Mouse (Mus musculus) heart, postnatal 25 days (tissue): ENCODE measurements around the gene Slc22a28. TPM values are rescaled to one million over a fixed set of nuclear protein-coding genes. Genes with fewer than 3 reads are reported as not detected.
"Not testable (repeated sequence)": the region's sequence is repeated elsewhere in the genome, so short reads cannot be mapped to it uniquely, and the experiment has no call there.

Experiments used
- DNase-seq: peaks from one replicate; pipeline ENCODE4 v3.0.0; 2022; ENCODE audit warnings: low spot score
- intact Hi-C: fragments of 180-260 bp; cut with DNase I; formaldehyde crosslinking; loops from one replicate; pipeline ENCODE4 v1.15.1; 2025
- total RNA-seq, 2 experiments: library from RNA; stranded (reverse); gene quantifications; 2 replicates each; pipeline ENCODE4 v1.2.3; 2021

Slc22a28 gene
- not detected for total RNA-seq

GRCm38 (mm10) chr19:8131881-8132280 lies at the start of gene Slc22a28:
TSS of gene Slc22a28 (minus strand) at chr19:8131982.
- intact Hi-C loops, DNase-seq: not testable (repeated sequence)

DNA sequence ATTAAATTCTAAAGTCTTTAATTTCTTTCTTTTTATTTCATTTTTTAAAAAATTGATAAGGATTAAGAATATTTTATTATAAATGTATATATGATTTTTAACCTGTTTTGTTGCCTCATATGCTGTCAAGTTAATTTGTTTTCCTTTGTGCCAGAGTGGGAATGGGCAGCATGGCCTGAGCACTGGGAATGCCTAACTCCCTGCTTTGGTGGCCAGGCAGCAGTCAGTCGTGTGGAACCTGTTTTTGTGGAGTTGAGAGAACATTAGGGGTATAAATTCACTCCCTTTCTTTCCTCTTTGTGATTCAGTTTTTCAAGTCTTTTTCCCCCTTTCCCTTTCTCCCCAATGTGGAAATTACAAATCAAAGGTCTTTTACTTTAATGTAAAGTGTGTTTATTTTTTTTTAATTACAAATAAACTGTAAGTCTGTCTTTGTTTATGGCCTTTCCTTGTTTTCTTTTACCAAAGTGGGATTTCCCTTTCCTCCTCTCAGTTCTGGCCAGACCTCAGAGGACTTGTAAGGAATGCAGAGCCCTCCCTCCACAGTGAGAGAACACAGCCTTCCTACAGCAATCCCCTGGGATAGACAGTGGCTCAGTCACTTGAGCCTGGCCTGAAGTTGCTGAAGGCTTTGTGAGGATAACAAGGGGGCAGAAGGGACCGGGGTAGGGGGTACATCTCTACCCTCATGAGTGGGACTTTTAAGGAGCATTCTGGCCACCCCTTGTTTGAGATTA lies 17.2 kb upstream of the Slc22a28 start:
- intact Hi-C loops: no loop called here
- no peak for DNase-seq

DNA sequence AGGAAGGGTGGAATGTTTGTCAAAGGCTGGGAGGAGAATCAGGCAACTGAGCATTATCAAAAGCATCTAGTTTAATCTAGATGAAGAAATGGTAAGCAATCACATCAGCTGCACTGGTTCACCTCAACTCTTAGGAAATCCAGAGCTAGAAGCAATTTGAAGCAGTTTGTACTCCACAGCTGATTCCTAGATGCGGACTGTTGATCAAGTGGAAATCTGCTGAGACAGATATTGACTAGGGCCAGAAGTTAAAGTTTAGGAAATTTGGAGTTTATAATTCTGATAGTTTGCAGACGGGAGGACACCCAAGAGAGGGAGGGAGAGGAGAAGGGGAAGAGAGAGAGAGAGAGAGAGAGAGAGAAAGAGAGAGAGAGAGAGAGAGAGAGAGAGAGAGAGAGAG lies 10.9 kb upstream of the Slc22a28 start:
- DNase-seq, intact Hi-C loops: not testable (repeated sequence)

GRCm38 (mm10) chr19:8134127-8134841 lies 2.5 kb upstream of the Slc22a28 start:
- DNase-seq, intact Hi-C loops: not testable (repeated sequence)

DNA sequence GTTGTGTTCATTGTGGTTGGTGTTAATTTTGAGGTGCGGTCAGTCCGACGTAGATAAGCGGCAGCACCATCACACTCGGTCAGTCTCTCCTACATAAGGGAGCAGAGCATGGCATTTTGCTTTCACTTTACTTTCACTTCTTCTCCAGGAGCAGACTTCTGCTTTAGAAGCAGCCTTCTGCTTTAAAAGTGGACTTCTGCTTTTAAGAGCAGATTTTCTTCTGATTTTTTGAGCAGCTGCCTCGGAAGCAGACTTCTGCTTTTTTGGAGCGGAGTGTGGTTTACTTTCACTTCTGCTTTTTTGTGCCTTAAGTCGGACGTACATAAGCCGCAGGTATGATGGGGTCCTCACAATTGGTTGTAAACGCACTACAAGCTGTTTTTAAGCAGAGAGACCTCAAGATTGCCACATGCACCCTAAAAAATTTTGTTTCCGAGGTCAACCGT lies 111.9 kb downstream of the Slc22a28 start:
- no peak for DNase-seq
- intact Hi-C loops: no loop called here

GRCm38 (mm10) chr19:8019329-8019851 lies 112.4 kb downstream of the Slc22a28 start:
- intact Hi-C loops, DNase-seq: not testable (repeated sequence)

GRCm38 (mm10) chr19:8018535-8018934 lies 113.2 kb downstream of the Slc22a28 start:
- DNase-seq, intact Hi-C loops: not testable (repeated sequence)

Other genes starting within 250 kb of the Slc22a28 start
- gene Slc22a27, start 166.0 kb downstream of the Slc22a28 start, total RNA-seq: not detected
- not detected for gene Slc22a29, start 86.9 kb upstream of the Slc22a28 start, total RNA-seq